Mouse (Mus musculus): Measurements from ENCODE around the gene Phldb1.
"Not testable (repeated sequence)": the region's sequence is repeated elsewhere in the genome, so short reads cannot be mapped to it uniquely, and the experiment has no call there.

Gene Phldb1

GRCm38 (mm10) chr9:44734524-44735494 lies at the start of gene Phldb1:
Gene Phldb1 (minus strand): TSS chr9:44735198.
- peak; percentile 44 for DNase-seq (ENCODE audit: low read depth, low spot score)

- peak; percentile 97 for DNase-seq (ENCODE audit: low read depth, low spot score)
Measured at GRCm38 (mm10) chr9:44772750-44773651, 38.0 kb upstream of the Phldb1 start.

- DNase-seq (ENCODE audit: low read depth, low spot score) = no peak
Measured at GRCm38 (mm10) chr9:44772392-44772749, 37.4 kb upstream of the Phldb1 start.

- peak; percentile 46 for DNase-seq (ENCODE audit: low read depth, low spot score)
Measured at GRCm38 (mm10) chr9:44771376-44771775, 36.4 kb upstream of the Phldb1 start.

GRCm38 (mm10) chr9:44768029-44768394 lies 33.0 kb upstream of the Phldb1 start:
- not testable (repeated sequence) for DNase-seq (ENCODE audit: low read depth, low spot score)

GRCm38 (mm10) chr9:44767101-44768028 lies 32.4 kb upstream of the Phldb1 start, which contains the start of the genes Arcn1 and Ift46:
Gene Arcn1 (minus strand): TSS chr9:44767845.
Gene Ift46 (plus strand): TSS chr9:44767908.
- DNase-seq (ENCODE audit: low read depth, low spot score) = peak; percentile 73

GRCm38 (mm10) chr9:44760873-44761272 lies 25.9 kb upstream of the Phldb1 start:
- DNase-seq (ENCODE audit: low read depth, low spot score) = no peak

GRCm38 (mm10) chr9:44748473-44748872 lies 13.5 kb upstream of the Phldb1 start:
- peak; percentile 38 for DNase-seq (ENCODE audit: low read depth, low spot score)

- no peak for DNase-seq (ENCODE audit: low read depth, low spot score)
Measured at GRCm38 (mm10) chr9:44747341-44747740, 12.3 kb upstream of the Phldb1 start.

GRCm38 (mm10) chr9:44746666-44747065 lies 11.7 kb upstream of the Phldb1 start:
- DNase-seq (ENCODE audit: low read depth, low spot score) = no peak

GRCm38 (mm10) chr9:44745371-44745770 lies 10.4 kb upstream of the Phldb1 start:
- no peak for DNase-seq (ENCODE audit: low read depth, low spot score)

- DNase-seq (ENCODE audit: low read depth, low spot score) = no peak
Measured at GRCm38 (mm10) chr9:44740663-44741192, 5.7 kb upstream of the Phldb1 start.

- no peak for DNase-seq (ENCODE audit: low read depth, low spot score)
Measured at GRCm38 (mm10) chr9:44737240-44737949, 2.4 kb upstream of the Phldb1 start.

GRCm38 (mm10) chr9:44736301-44736700 lies 1.3 kb upstream of the Phldb1 start:
- DNase-seq (ENCODE audit: low read depth, low spot score) = no peak

GRCm38 (mm10) chr9:44735886-44736285 lies 888 bp upstream of the Phldb1 start:
- DNase-seq (ENCODE audit: low read depth, low spot score) = no peak

- DNase-seq (ENCODE audit: low read depth, low spot score) = peak; percentile 39
Measured at GRCm38 (mm10) chr9:44733671-44734523, 1.1 kb downstream of the Phldb1 start.

GRCm38 (mm10) chr9:44732921-44733530 lies 2.0 kb downstream of the Phldb1 start:
- no peak for DNase-seq (ENCODE audit: low read depth, low spot score)

GRCm38 (mm10) chr9:44732130-44732549 lies 2.9 kb downstream of the Phldb1 start:
- DNase-seq (ENCODE audit: low read depth, low spot score) = no peak

- no peak for DNase-seq (ENCODE audit: low read depth, low spot score)
Measured at GRCm38 (mm10) chr9:44727441-44727840, 7.6 kb downstream of the Phldb1 start.

All from ES-CJ7 (cell line).